Mouse (Mus musculus): Measurements from ENCODE around the gene Lrrc55.
A peak's percentile ranks its signal among the peaks of the same experiment; 100 is the strongest.

The Lrrc55 gene

GRCm38 (mm10) chr2:85172071-85172762 lies 24.8 kb downstream of the Lrrc55 start:
- no peak for ATAC-seq (ENCODE audit: low TSS enrichment)

DNA sequence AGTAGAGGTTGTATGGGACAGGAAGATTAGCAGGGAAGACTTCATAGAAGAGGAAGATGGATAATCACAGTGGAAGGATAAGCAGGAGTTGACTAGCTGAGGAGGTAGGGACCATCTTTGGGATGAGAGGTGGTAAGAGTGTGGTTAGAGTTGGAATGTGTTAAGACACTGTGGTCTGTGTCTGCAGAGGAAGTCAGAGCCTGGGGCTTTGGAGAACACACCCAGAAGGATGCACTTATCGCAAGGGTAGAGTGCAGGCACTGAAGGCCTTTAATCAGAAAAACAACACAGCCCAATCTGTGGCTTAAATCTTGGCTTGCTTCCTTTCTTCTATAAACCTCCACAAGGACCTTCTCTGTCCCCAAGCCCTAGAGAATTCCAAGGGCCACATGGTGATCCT lies 28.7 kb downstream of the Lrrc55 start:
- no peak for ATAC-seq (ENCODE audit: low TSS enrichment)

- no peak for ATAC-seq (ENCODE audit: low TSS enrichment)
Measured at GRCm38 (mm10) chr2:85167624-85168023, 29.4 kb downstream of the Lrrc55 start.

DNA sequence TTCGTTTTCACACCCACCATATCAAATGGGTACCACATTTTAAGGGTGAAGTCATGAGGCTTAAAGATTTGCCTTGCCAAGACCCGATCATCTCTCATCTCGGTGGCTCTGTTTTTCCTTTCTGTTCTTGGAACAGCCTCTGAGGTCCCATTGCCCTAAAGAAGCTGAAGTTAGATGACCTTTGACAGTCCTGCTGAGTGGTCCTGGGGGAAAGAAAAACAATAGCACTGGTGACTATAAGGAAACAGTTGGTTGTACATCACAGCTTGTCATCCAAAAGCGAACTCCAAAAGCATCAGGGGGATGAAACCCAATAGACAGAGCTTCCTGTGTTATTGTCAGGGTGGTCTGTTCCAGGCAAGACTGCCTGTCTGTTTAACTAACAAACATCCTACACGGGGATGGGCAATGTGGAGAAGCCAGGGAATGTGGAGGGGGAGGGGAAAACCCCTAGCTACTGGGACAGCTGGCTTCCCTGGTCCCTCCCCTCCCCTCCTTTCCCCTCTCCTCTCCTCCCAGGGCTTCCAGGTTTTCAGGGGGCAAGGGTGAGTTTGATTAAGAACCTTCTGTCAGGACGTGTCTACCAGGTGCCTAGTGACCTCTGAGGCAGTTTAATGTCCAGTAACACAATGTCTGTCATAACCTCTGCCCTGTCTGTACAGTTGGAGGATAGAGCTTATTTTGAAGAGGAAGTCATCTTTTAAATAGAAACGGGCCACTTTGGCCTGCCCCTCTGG lies 33.5 kb downstream of the Lrrc55 start:
- ATAC-seq (ENCODE audit: low TSS enrichment): no peak

DNA sequence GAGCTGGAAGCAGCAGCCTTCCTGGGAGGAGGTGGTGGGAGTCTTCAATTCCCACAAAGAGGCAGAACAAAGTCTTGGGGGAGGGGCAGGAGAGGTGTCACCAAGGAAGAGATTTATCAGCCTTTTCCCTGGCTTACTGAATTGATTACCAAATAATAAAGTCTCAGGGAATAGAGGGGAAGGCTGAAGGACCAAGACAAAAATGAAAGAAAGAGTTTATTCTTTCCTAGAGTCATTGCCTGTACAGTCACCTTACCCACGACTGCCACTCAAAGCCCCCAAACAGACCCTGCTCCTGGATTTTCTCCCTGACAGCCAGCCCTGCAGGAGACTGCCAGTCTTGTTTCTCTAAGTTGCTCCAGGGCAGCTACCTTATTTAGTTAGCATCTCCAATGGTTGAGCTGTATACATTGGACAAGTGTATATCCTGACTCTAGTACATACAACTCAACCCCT lies 35.3 kb downstream of the Lrrc55 start:
- ATAC-seq (ENCODE audit: low TSS enrichment): no peak

- ATAC-seq (ENCODE audit: low TSS enrichment): no peak
Measured at GRCm38 (mm10) chr2:85160901-85161637, 35.9 kb downstream of the Lrrc55 start.

GRCm38 (mm10) chr2:85157382-85157781 lies 39.6 kb downstream of the Lrrc55 start:
- no peak for ATAC-seq (ENCODE audit: low TSS enrichment)

DNA sequence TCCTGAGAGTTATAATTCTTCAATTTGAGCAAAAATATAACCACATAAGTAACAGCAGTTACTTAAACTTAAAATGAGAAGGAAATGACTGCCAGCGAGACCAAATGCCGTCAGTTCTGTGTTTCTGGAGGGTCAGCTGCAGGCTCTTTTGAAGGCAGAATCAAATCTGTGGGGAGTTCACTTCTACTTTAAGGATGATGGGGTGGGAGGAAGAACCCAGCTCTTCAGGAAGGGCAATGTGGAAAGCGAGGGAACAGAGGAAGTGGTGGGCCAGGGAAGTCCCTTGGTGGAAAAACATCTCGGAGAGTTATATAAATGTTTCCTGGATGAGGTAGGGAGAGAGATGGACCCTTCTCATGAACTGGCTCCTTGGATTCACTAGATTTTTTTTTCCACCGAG lies 40.9 kb downstream of the Lrrc55 start:
- ATAC-seq (ENCODE audit: low TSS enrichment): no peak

DNA sequence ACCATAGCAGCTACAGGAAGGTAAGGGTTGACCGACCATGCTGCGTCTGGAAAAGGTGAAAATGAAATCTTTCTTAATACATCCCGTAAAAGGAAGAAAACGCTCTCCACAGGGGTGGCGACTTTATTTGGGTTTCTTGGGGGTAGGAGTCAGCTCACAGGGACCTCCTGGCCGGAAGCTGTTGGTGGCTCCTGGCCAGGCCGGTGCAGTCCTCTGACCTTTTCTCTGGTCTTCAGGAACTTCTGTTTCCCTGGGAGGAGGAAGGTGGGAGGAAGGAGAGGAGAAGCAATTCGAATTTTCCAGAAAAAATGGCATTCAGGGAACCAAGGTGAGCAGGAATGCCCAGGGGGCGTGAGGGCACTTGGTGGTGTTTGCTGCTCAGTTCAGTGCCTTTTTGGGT lies 41.7 kb downstream of the Lrrc55 start:
- ATAC-seq (ENCODE audit: low TSS enrichment): no peak

- ATAC-seq (ENCODE audit: low TSS enrichment): peak; percentile 58
Measured at GRCm38 (mm10) chr2:85151233-85151632, 45.8 kb downstream of the Lrrc55 start.

DNA sequence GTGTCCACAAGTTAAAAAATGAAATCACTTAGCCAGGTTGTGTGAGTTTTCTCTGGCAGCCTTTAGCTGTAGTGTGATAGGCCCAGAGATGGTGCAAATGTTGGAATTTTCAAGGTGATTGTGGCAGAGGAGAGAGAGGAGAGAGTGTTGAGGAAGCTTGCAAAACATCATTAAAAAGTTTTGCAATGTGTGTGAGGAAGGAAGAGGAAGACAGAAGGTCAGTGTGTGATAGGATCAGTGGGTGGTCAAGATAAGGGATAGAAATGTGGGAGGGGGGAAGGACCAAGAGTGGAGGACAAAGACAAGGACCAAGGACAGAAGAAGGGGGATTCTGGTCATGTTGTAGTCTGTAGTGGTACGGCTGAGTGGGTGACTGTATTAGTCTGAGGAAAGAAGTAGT lies 46.6 kb downstream of the Lrrc55 start:
- ATAC-seq (ENCODE audit: low TSS enrichment): no peak

- peak; percentile 84 for ATAC-seq (ENCODE audit: low TSS enrichment)
Measured at GRCm38 (mm10) chr2:85147481-85147880, 49.5 kb downstream of the Lrrc55 start.

DNA sequence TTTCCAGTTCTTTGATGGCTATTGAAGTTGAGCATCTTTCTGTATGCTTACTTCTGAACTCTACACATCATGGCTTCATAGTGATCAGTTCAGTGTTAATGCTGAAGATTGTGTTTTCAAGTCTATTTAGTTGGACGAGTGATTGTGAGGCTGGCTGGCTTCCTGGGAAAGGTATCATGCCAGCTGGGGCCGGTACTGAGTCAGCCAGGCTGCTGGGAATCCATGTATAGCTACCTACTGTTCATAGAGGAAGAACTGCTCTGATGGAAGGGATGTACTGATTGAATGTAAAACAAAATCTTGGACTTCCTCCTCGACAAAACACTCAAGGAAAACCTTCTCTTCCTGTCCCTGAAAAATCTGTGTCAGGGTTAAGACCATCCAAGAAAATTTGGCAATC lies 51.7 kb downstream of the Lrrc55 start:
- peak; percentile 54; the same call in 1 of the 2 replicates for ATAC-seq (ENCODE audit: low TSS enrichment)

- no peak for ATAC-seq (ENCODE audit: low TSS enrichment)
Measured at GRCm38 (mm10) chr2:85144908-85145307, 52.1 kb downstream of the Lrrc55 start.

DNA sequence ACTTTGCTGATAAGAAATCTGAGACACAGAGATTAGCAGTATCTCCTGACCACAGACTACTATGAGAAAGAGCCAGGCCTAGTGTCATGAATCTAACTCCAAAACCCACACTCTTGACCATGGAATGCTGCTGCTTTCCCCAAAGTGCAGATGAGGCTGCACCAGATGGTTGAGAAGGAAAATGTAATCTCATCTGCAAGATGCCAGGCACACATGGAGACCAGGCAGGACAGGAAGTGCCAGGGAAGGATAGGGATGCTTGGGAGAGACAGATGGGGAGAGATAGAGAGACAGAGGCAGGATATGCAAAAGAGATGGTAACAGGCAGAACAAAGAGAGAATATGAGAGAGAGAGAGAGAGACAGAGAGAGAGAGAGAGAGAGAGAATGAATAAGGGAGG lies 56.2 kb downstream of the Lrrc55 start:
- ATAC-seq (ENCODE audit: low TSS enrichment): peak; percentile 81

GRCm38 (mm10) chr2:85139846-85140245 lies 57.2 kb downstream of the Lrrc55 start:
- ATAC-seq (ENCODE audit: low TSS enrichment): no peak

DNA sequence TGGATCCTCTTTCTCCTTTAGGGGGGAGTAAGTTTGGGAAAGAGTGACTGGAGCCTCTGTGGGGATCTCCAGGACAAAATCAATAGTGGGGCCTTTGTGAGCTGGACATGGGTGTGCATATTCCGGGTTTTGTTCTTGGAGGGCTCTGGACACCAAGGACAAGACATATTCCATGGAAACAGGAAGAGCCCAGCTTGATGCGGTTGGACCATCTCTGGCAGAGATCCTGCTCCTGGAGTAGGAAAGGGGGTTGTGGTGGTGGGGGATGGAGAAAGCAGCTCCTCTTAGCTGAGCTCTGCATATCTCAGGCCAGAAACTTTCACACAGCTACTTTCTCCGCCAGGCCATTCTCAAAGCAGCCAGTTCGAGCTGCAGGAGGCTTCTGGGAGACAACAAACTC lies 57.6 kb downstream of the Lrrc55 start:
- no peak for ATAC-seq (ENCODE audit: low TSS enrichment)

GRCm38 (mm10) chr2:85138143-85138542 lies 58.9 kb downstream of the Lrrc55 start:
- no peak for ATAC-seq (ENCODE audit: low TSS enrichment)

DNA sequence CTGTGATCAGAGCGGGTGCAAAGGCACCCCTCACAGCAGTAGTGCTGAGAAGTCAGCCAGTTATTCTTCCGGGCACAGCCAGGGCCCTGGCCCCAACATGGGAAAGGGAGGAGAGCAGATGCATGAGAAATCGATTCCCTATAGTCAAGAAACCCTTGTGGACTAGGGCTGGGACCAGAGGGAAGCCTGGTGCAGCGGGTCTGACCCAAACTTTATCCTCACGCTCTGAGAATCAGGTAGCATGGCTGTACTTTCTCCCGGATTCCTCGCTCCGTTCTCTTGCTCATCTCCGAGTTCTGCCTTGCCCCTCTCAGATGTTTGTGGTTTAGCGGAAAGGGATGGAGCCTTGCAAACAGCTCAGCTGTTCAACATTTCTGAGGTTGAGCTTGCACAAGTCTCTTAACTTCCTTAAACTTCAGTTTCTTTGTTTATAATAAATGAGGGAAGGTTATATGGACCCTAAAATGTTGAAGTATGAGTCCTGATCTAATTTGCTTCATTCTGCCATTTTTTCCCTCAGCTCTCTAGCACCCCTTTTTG lies 59.3 kb downstream of the Lrrc55 start:
- no peak for ATAC-seq (ENCODE audit: low TSS enrichment)

DNA sequence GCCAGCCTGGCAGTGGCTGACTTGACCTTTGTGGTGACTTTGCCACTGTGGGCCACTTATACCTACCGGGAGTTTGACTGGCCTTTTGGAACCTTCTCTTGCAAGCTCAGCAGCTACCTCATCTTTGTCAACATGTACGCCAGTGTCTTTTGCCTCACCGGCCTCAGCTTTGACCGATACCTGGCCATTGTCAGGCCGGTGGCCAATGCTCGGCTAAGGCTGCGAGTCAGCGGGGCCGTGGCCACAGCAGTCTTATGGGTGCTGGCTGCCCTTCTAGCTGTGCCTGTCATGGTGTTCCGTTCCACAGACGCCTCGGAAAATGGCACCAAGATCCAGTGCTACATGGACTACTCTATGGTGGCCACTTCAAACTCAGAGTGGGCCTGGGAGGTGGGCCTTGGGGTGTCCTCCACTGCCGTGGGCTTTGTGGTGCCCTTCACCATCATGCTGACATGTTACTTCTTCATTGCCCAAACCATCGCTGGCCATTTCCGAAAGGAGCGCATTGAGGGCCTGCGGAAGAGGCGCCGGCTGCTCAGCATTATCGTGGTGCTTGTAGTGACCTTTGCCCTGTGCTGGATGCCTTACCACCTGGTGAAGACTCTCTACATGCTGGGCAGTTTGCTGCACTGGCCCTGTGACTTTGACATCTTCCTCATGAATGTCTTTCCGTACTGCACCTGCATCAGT lies 60.0 kb downstream of the Lrrc55 start:
- ATAC-seq (ENCODE audit: low TSS enrichment): no peak

- ATAC-seq (ENCODE audit: low TSS enrichment): no peak
Measured at GRCm38 (mm10) chr2:85136089-85136488, 60.9 kb downstream of the Lrrc55 start, which contains the start of gene Aplnr. Gene Aplnr, plus strand, starts transcription at chr2:85136225.

GRCm38 (mm10) chr2:85135099-85135498 lies 61.9 kb downstream of the Lrrc55 start:
- ATAC-seq (ENCODE audit: low TSS enrichment): no peak
